Mouse (Mus musculus): Measurements from ENCODE around the gene Fnip1.

The Fnip1 gene

DNA sequence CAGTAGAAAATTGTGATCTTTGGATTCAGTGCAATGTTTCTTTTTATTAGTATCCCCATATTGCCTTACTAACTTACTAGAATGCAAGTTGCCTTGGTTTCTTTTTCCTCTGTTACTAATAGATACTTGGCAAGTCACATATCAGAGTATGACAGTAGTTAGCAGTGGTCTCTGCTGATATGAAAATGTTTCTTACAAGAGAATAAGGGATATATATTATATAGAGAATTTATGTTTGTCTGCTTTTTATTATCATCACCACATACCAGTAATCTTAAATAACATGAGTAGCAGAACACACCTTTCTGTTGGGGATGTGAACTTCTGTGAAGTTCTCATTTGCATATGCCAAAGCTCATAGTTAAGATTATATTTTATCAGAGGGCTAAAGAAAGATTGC is 104.4 kb downstream of the Fnip1 start:
- DNase-seq (ENCODE audit: low spot score in 2 of 2): no peak

GRCm38 (mm10) chr11:54554970-54555369 is 117.0 kb downstream of the Fnip1 start:
- DNase-seq (ENCODE audit: low spot score in 2 of 2): no peak

GRCm38 (mm10) chr11:54562761-54563160 is 124.8 kb downstream of the Fnip1 start:
- peak in 1 of 2 experiments; percentile 42 for DNase-seq (ENCODE audit: low spot score in 2 of 2)
